Mouse (Mus musculus) testis, adult 2 months (tissue): ENCODE results near the gene Acss1.

Source experiments
- CTCF ChIP-seq: fragments of 200-500 bp; IDR thresholded peaks from 2 replicates; pipeline ENCODE4 v1.5.1; 2012; ENCODE audit warnings: low read depth, mild to moderate bottlenecking, inconsistent platforms, low read length, moderate library complexity; ENCODE audit not compliant: control insufficient read depth, insufficient read depth, insufficient replicate concordance
- POLR2A ChIP-seq: fragments of 200-500 bp; IDR thresholded peaks from 2 replicates; pipeline ENCODE4 v1.6.1; 2012; ENCODE audit warnings: low read depth, mild to moderate bottlenecking, inconsistent platforms, low read length, moderate library complexity; ENCODE audit not compliant: control insufficient read depth

DNA sequence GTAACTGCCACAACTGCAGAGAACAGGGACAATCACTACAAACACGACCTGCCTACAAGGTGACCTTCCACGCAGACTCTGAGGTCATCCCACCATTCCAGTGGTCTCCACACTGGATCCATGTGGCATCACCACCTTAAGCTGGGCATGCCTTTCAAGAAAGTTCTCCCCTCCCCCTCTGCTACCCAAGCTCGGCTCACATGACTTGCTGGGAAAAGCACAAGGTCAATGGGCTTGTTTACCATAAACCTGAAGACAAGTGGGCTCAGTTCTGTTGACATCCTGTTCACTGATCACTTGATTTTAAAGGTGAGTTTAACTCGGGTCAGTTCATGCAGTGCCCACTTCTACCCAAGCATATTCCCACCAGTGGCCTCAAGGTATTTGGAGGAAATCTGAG, 8.3 kb downstream of the Acss1 start:
- TF ChIP-seq CTCF (no peak), POLR2A (no peak)
